Mouse (Mus musculus) kidney, adult 2 months (tissue): ENCODE results near the gene Gm20696.

Experiments
- CTCF ChIP-seq: fragments of 200-500 bp; conservative IDR thresholded peaks from 2 replicates; pipeline ENCODE4 v1.5.1; 2011; ENCODE audit warnings: low read depth, mild to moderate bottlenecking, control low read depth, low read length, moderate library complexity, mixed read lengths; ENCODE audit not compliant: insufficient read depth, insufficient read length
- POLR2A ChIP-seq: fragments of 200-500 bp; IDR thresholded peaks from one replicate; pipeline ENCODE4 v1.6.1; 2011; ENCODE audit warnings: low read depth, low read length, control low read depth

DNA sequence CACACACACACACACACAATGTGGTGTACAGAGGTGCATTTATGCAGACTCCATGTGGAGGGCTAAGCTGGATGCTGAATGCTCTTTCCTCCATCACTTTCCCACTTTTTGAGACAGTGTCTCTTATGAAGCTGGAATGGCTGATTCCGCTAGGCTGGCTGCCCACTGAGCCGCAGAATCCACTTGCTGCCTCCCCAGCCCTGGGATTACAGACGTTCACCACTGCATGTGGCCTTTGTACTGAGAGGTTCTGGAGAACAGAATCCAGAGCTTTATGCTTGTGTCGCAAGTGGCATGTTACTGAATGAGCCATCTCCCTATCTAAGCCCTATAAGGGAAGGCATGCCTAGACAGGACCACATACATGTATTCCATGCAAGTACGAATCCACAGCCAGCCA, 46.7 kb upstream of the Gm20696 start:
- TF ChIP-seq POLR2A: no peak
- TF ChIP-seq CTCF: no peak
